Mouse (Mus musculus) G1E (cell line): Measurements from ENCODE around the gene Lonp1. TPM values are rescaled to one million over a fixed set of nuclear protein-coding genes. Genes with fewer than 3 reads are reported as not detected.

Source experiments
- ATAC-seq: 2 replicates; pipeline ENCODE4 v1.8.0; 2016; ENCODE audit warnings: mild to moderate bottlenecking; ENCODE audit not compliant: insufficient number of reproducible peaks, poor library complexity, low FRiP score, severe bottlenecking; ENCODE audit errors: extremely low read depth
- DNase-seq: peaks from one replicate; pipeline ENCODE4 v3.0.0; 2012; ENCODE audit warnings: low spot score
- H3K27me3 ChIP-seq: 2 replicates; pipeline ENCODE4 v1.6.1; 2012; ENCODE audit warnings: mild to moderate bottlenecking, low read length, inconsistent platforms; ENCODE audit not compliant: insufficient read depth
- H3K36me3 ChIP-seq: replicated peaks from 2 replicates; pipeline ENCODE3; 2012; ENCODE audit warnings: mild to moderate bottlenecking, inconsistent platforms
- H3K4me1 ChIP-seq: 2 replicates; pipeline ENCODE4 v1.6.1; 2012; ENCODE audit warnings: low read depth, low read length, inconsistent platforms, mixed read lengths; ENCODE audit not compliant: insufficient read depth
- H3K4me3 ChIP-seq: 2 replicates; pipeline ENCODE4 v1.5.1; 2012; ENCODE audit warnings: low read depth, mild to moderate bottlenecking, inconsistent platforms, low read length, moderate library complexity, mixed read lengths
- H3K9me3 ChIP-seq: replicated peaks from 2 replicates; pipeline ENCODE4 v1.6.1; 2012; ENCODE audit warnings: inconsistent platforms
- CTCF ChIP-seq: IDR thresholded peaks from 2 replicates; pipeline ENCODE4 v1.5.1; 2012; ENCODE audit warnings: low read depth, low read length, inconsistent platforms, mixed read lengths
- GATA1 ChIP-seq: IDR thresholded peaks from 2 replicates; pipeline ENCODE4 v1.6.1; 2012; ENCODE audit warnings: borderline replicate concordance, low read length, inconsistent platforms, mixed read lengths
- GATA2 ChIP-seq: IDR thresholded peaks from 2 replicates; pipeline ENCODE4 v1.6.1; 2012; ENCODE audit warnings: low read depth, low read length, inconsistent platforms, borderline replicate concordance
- POLR2AphosphoS5 ChIP-seq: IDR thresholded peaks from 2 replicates; pipeline ENCODE4 v1.6.1; 2012; ENCODE audit warnings: low read depth, low read length, inconsistent platforms; ENCODE audit not compliant: insufficient replicate concordance
- TAL1 ChIP-seq: conservative IDR thresholded peaks from 2 replicates; pipeline ENCODE4 v1.6.1; 2012; ENCODE audit warnings: low read depth, low read length, inconsistent platforms, mixed read lengths
- polyA plus RNA-seq: library from polyadenylated mRNA; stranded (reverse); fragments of >175 nt; gene quantifications from 2 replicates; pipeline ENCODE4 v1.2.3, GENCODE M21; 2012
- total RNA-seq, 2 experiments: library from RNA; stranded (forward) in 1 of 2; stranded (reverse) in 1 of 2; fragments of 200-1000 nt in 1 of 2; fragments of >200 nt in 1 of 2; fragmentation: Nextera tagmentation in 1 of 2; gene quantifications; 2 replicates each; pipeline ENCODE4 v1.2.3; 2014 to 2017

Gene Lonp1
- total and polyA plus RNA-seq, 3 experiments, result 67.8 to 174 (median 103) TPM

DNA sequence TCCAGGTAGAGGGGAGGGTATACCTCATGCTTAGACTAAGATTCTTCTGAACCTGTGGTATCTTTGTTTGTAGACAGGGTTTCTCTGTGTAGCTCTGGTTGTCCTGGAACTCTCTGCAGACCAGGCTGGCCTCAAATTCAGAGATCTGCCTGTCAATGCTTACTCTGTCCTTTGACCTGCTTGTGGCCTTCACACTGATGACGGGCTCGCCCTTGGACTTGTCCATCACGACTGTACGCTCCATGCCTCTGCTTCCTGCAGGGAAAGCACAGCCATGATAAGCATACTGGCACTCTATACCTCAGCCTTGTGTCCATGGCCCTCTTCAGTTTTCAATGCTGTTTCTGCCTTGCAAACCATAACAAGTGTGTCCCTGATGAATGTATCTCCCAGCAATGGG lies 59.3 kb downstream of the Lonp1 start:
- no peaks in the 10 kb centered on the region; the same call in 1 of the 2 replicates for H3K27me3 ChIP-seq
- ATAC-seq (no peak), DNase-seq (no peak)
- peaks cover 100% of the 10 kb centered on the region for H3K36me3 ChIP-seq
- no peak overlapping the region for H3K4me3 ChIP-seq
- no peak for TF ChIP-seq TAL1
- no peak; the same call in 1 of the 2 replicates for TF ChIP-seq CTCF
- no peak for TF ChIP-seq GATA2
- no peak for TF ChIP-seq GATA1
- no peak for TF ChIP-seq POLR2AphosphoS5
- H3K9me3 ChIP-seq, result no peaks in the 10 kb centered on the region
- H3K4me1 ChIP-seq, result peaks cover 30% of the 10 kb centered on the region

DNA sequence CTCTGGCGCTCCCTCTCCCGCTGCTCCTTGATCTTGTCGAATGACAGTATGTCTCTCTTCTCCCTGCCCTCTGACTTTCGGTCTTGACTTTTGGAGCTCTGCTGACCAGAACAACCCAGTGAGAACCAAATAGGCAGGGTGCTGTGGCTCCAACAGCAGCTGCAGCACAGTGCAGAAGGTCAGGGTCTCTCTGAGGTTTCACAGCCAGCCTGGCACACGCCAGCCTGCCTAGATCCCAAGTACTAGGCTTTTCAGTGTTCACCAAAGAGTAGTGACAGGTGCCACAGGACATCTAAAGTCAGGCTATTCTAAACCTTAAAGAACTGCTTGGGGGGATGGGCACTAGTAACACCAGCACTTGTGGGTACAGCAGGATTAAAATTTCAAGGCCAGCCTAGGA lies 59.8 kb downstream of the Lonp1 start:
- Histone ChIP-seq H3K9me3 (no peaks in the 10 kb centered on the region), H3K4me3 (no peak overlapping the region), H3K36me3 (peaks cover 100% of the 10 kb centered on the region), H3K27me3 (no peaks in the 10 kb centered on the region; the same call in 1 of the 2 replicates), H3K4me1 (peaks cover 33% of the 10 kb centered on the region)
- DNase-seq (no peak), ATAC-seq (no peak)
- TF ChIP-seq CTCF, result no peak
- TF ChIP-seq TAL1, result no peak
- no peak for TF ChIP-seq GATA2
- no peak for TF ChIP-seq POLR2AphosphoS5
- TF ChIP-seq GATA1, result no peak

DNA sequence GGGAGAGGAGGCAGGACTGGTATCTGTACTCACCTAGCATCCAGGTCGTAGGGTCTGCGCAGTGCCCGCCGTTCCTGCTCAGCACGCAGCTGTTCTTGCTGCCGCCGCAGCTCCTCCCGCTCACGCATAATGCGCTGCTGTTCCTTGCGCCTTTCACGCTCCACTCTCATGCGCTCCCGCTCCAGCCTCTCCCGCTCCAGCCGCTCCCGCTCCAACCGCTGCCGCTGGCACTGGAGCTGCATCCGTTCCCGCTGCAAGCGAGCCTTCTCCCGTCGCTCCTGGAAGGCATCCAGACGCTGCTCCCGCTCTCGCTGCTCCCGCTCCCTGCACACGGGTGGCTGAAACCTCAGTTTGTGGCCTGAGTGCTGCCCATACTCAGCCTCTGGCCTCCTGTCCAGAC lies 60.4 kb downstream of the Lonp1 start:
- Histone ChIP-seq H3K4me3 (no peak overlapping the region), H3K9me3 (no peaks in the 10 kb centered on the region), H3K4me1 (peaks cover 32% of the 10 kb centered on the region), H3K27me3 (no peaks in the 10 kb centered on the region; the same call in 1 of the 2 replicates), H3K36me3 (peaks cover 100% of the 10 kb centered on the region)
- DNase-seq, result no peak
- ATAC-seq, result no peak
- TF ChIP-seq POLR2AphosphoS5 (no peak), GATA1 (no peak), GATA2 (no peak), CTCF (no peak), TAL1 (no peak)

Other genes with a start within 250 kb of the Lonp1 start
- 70.5 and 77.2 TPM in 2 replicates for gene Ptprs, start 150.4 kb downstream of the Lonp1 start, total RNA-seq (2014; fragmentation: Nextera tagmentation)
- 16.4 and 16.7 TPM in 2 replicates for gene Ptprs, start 150.4 kb downstream of the Lonp1 start, total RNA-seq (2017)
- 83.6 and 90.8 TPM in 2 replicates for gene Ptprs, start 150.4 kb downstream of the Lonp1 start, polyA plus RNA-seq
- gene Znrf4, start 114.5 kb downstream of the Lonp1 start, total RNA-seq (2014; fragmentation: Nextera tagmentation), result not detected in 2 replicates
- gene Znrf4, start 114.5 kb downstream of the Lonp1 start, total RNA-seq (2017), result 0.17 TPM in 1 of 2 replicates, not detected in the other
- gene Znrf4, start 114.5 kb downstream of the Lonp1 start, polyA plus RNA-seq, result not detected in 2 replicates
- gene Gm20219, start 72.5 kb downstream of the Lonp1 start, total RNA-seq (2014; fragmentation: Nextera tagmentation), result 4.4 and 6.5 TPM in 2 replicates
- gene Gm20219, start 72.5 kb downstream of the Lonp1 start, total RNA-seq (2017), result 0.38 and 0.41 TPM in 2 replicates
- 0.69 and 1.0 TPM in 2 replicates for gene Gm20219, start 72.5 kb downstream of the Lonp1 start, polyA plus RNA-seq
- gene Safb2, start 42.3 kb downstream of the Lonp1 start, total RNA-seq (2014; fragmentation: Nextera tagmentation), result 111 and 194 TPM in 2 replicates
- gene Safb2, start 42.3 kb downstream of the Lonp1 start, total RNA-seq (2017), result 55.2 and 78.2 TPM in 2 replicates
- gene Safb2, start 42.3 kb downstream of the Lonp1 start, polyA plus RNA-seq, result 209 and 224 TPM in 2 replicates
- gene Safb, start 42.1 kb downstream of the Lonp1 start, total RNA-seq (2014; fragmentation: Nextera tagmentation), result 67.0 and 76.5 TPM in 2 replicates
- gene Safb, start 42.1 kb downstream of the Lonp1 start, total RNA-seq (2017), result 85.0 and 121 TPM in 2 replicates
- 151 and 154 TPM in 2 replicates for gene Safb, start 42.1 kb downstream of the Lonp1 start, polyA plus RNA-seq
- 42.8 and 61.4 TPM in 2 replicates for gene 2410015M20Rik, start 17.1 kb downstream of the Lonp1 start, total RNA-seq (2014; fragmentation: Nextera tagmentation)
- gene 2410015M20Rik, start 17.1 kb downstream of the Lonp1 start, total RNA-seq (2017), result 101 and 133 TPM in 2 replicates
- 278 and 377 TPM in 2 replicates for gene 2410015M20Rik, start 17.1 kb downstream of the Lonp1 start, polyA plus RNA-seq
- gene Rpl36, start 13.5 kb downstream of the Lonp1 start, total RNA-seq (2014; fragmentation: Nextera tagmentation), result 1,715 and 1,885 TPM in 2 replicates
- 2,574 and 3,073 TPM in 2 replicates for gene Rpl36, start 13.5 kb downstream of the Lonp1 start, total RNA-seq (2017)
- 9,624 and 13,197 TPM in 2 replicates for gene Rpl36, start 13.5 kb downstream of the Lonp1 start, polyA plus RNA-seq
- not detected in 2 replicates for gene Catsperd, start 1.3 kb upstream of the Lonp1 start, total RNA-seq (2014; fragmentation: Nextera tagmentation)
- gene Catsperd, start 1.3 kb upstream of the Lonp1 start, total RNA-seq (2017), result 0.17 TPM in 1 of 2 replicates, not detected in the other
- not detected in 2 replicates for gene Catsperd, start 1.3 kb upstream of the Lonp1 start, polyA plus RNA-seq
- 39.4 and 54.7 TPM in 2 replicates for gene Ranbp3, start 46.4 kb upstream of the Lonp1 start, total RNA-seq (2014; fragmentation: Nextera tagmentation)
- 70.5 and 83.3 TPM in 2 replicates for gene Ranbp3, start 46.4 kb upstream of the Lonp1 start, total RNA-seq (2017)
- gene Ranbp3, start 46.4 kb upstream of the Lonp1 start, polyA plus RNA-seq, result 142 and 143 TPM in 2 replicates
- gene Ndufa11, start 90.9 kb upstream of the Lonp1 start, total RNA-seq (2014; fragmentation: Nextera tagmentation), result 60.5 and 74.9 TPM in 2 replicates
- 186 and 247 TPM in 2 replicates for gene Ndufa11, start 90.9 kb upstream of the Lonp1 start, total RNA-seq (2017)
- gene Ndufa11, start 90.9 kb upstream of the Lonp1 start, polyA plus RNA-seq, result 270 and 319 TPM in 2 replicates
- gene Vmac, start 91.1 kb upstream of the Lonp1 start, total RNA-seq (2014; fragmentation: Nextera tagmentation), result 32.0 and 46.9 TPM in 2 replicates
- gene Vmac, start 91.1 kb upstream of the Lonp1 start, total RNA-seq (2017), result 9.4 and 10.3 TPM in 2 replicates
- gene Vmac, start 91.1 kb upstream of the Lonp1 start, polyA plus RNA-seq, result 12.9 and 16.3 TPM in 2 replicates
- not detected in 2 replicates for gene Nrtn, start 130.6 kb upstream of the Lonp1 start, total RNA-seq (2014; fragmentation: Nextera tagmentation)
- gene Nrtn, start 130.6 kb upstream of the Lonp1 start, total RNA-seq (2017), result not detected in 2 replicates
- not detected in 2 replicates for gene Nrtn, start 130.6 kb upstream of the Lonp1 start, polyA plus RNA-seq
- gene Dus3l, start 137.9 kb upstream of the Lonp1 start, total RNA-seq (2014; fragmentation: Nextera tagmentation), result 8.7 and 12.0 TPM in 2 replicates
- 12.4 and 15.0 TPM in 2 replicates for gene Dus3l, start 137.9 kb upstream of the Lonp1 start, total RNA-seq (2017)
- gene Dus3l, start 137.9 kb upstream of the Lonp1 start, polyA plus RNA-seq, result 52.5 and 57.1 TPM in 2 replicates
- not detected in 2 replicates for gene Prr22, start 143.4 kb upstream of the Lonp1 start, total RNA-seq (2014; fragmentation: Nextera tagmentation)
- gene Prr22, start 143.4 kb upstream of the Lonp1 start, total RNA-seq (2017), result 0.17 and 0.22 TPM in 2 replicates
- 3.5 and 5.0 TPM in 2 replicates for gene Prr22, start 143.4 kb upstream of the Lonp1 start, polyA plus RNA-seq
- gene Rfx2, start 204.1 kb upstream of the Lonp1 start, total RNA-seq (2014; fragmentation: Nextera tagmentation), result 21.4 and 27.9 TPM in 2 replicates
- 3.9 and 4.1 TPM in 2 replicates for gene Rfx2, start 204.1 kb upstream of the Lonp1 start, total RNA-seq (2017)
- 36.4 and 38.2 TPM in 2 replicates for gene Rfx2, start 204.1 kb upstream of the Lonp1 start, polyA plus RNA-seq
- not detected in 2 replicates for gene Acsbg2, start 247.6 kb upstream of the Lonp1 start, total RNA-seq (2014; fragmentation: Nextera tagmentation)
- 0.11 TPM in 1 of 2 replicates, not detected in the other for gene Acsbg2, start 247.6 kb upstream of the Lonp1 start, total RNA-seq (2017)
- not detected in 2 replicates for gene Acsbg2, start 247.6 kb upstream of the Lonp1 start, polyA plus RNA-seq
- not detected in 2 replicates for gene 1700061G19Rik, start 248.6 kb upstream of the Lonp1 start, total RNA-seq (2014; fragmentation: Nextera tagmentation)
- gene 1700061G19Rik, start 248.6 kb upstream of the Lonp1 start, total RNA-seq (2017), result 0.22 TPM in 1 of 2 replicates, not detected in the other
- not detected in 2 replicates for gene 1700061G19Rik, start 248.6 kb upstream of the Lonp1 start, polyA plus RNA-seq